Mouse (Mus musculus) cerebellum, adult 2 months (tissue): ENCODE data around the gene Actr10. TPM values are rescaled to one million over a fixed set of nuclear protein-coding genes. Genes with fewer than 3 reads are reported as not detected.

Experiments used
- DNase-seq, 2 experiments: peaks; one replicate each; pipeline ENCODE4 v3.0.0; 2021
- H3K27ac ChIP-seq: fragments of 200-500 bp; 2 replicates; pipeline ENCODE4 v1.5.1; 2012; ENCODE audit warnings: low read length, control low read depth, inconsistent platforms; ENCODE audit not compliant: insufficient read depth
- H3K27me3 ChIP-seq: fragments of 200-500 bp; 2 replicates; pipeline ENCODE4 v1.6.1; 2012; ENCODE audit warnings: inconsistent platforms, mild to moderate bottlenecking, low read length, moderate library complexity; ENCODE audit not compliant: control insufficient read depth, insufficient read depth
- H3K4me1 ChIP-seq: fragments of 200-500 bp; 2 replicates; pipeline ENCODE4 v1.6.1; 2011; ENCODE audit warnings: low read length; ENCODE audit not compliant: control insufficient read depth, insufficient read depth
- H3K4me3 ChIP-seq: fragments of 200-500 bp; replicated peaks from 2 replicates; pipeline ENCODE3; 2011; ENCODE audit warnings: mild to moderate bottlenecking, low read depth, low read length, control low read depth; ENCODE audit not compliant: insufficient read depth
- CTCF ChIP-seq: fragments of 200-500 bp; IDR thresholded peaks from 2 replicates; pipeline ENCODE4 v1.5.1; 2011; ENCODE audit warnings: low read depth, mild to moderate bottlenecking, control low read depth, low read length, moderate library complexity, borderline replicate concordance; ENCODE audit not compliant: insufficient read depth
- POLR2A ChIP-seq: fragments of 200-500 bp; IDR thresholded peaks from 2 replicates; pipeline ENCODE4 v1.6.1; 2011; ENCODE audit warnings: low read length, control low read depth, borderline replicate concordance; ENCODE audit not compliant: insufficient read depth
- WGBS: fragments of 180-500 bp; shearing (Covaris S2); methylation state at CpG from one replicate; pipeline ENCODE4 v1.1.7; 2018; 5-methylcytosine and 5-hydroxymethylcytosine counted together
- polyA plus RNA-seq: library from polyadenylated mRNA; depleted of rRNA; stranded (reverse); fragments of >200 nt; gene quantifications from 2 replicates; pipeline ENCODE4 v1.2.3, GENCODE M21; 2012; rRNA removed

The Actr10 gene
- polyA plus RNA-seq, 1 experiment = 108 TPM

GRCm38 (mm10) chr12:71006901-71007300 lies 69.2 kb downstream of the Actr10 start:
- Histone ChIP-seq H3K4me3 (no peak overlapping the region), H3K27me3 (no peaks in the 10 kb centered on the region), H3K4me1 (no peaks in the 10 kb centered on the region; the same call in 1 of the 2 replicates), H3K27ac (no peak overlapping the region)
- no peak for TF ChIP-seq POLR2A
- no peak for TF ChIP-seq CTCF
- DNase-seq = no peak
- 82% methylated on average over 7 of the region's 7 CpGs for WGBS

GRCm38 (mm10) chr12:71009769-71010168 lies 72.1 kb downstream of the Actr10 start:
- no peak for DNase-seq
- H3K4me1 ChIP-seq = peaks cover 7% of the 10 kb centered on the region
- H3K4me3 ChIP-seq = no peak overlapping the region
- 57% methylated on average over 4 of the region's 4 CpGs for WGBS
- no peak for TF ChIP-seq CTCF
- TF ChIP-seq POLR2A = no peak
- no peak overlapping the region for H3K27ac ChIP-seq
- H3K27me3 ChIP-seq = no peaks in the 10 kb centered on the region

Other genes with a start within 250 kb of the Actr10 start
- gene Frmd6, start 112.3 kb upstream of the Actr10 start, polyA plus RNA-seq = 11.2 and 14.2 TPM in 2 replicates
- gene Psma3, start 36.8 kb downstream of the Actr10 start, polyA plus RNA-seq = 177 and 184 TPM in 2 replicates
- gene Arid4a, start 78.1 kb downstream of the Actr10 start, polyA plus RNA-seq = 18.5 and 20.6 TPM in 2 replicates
- not detected in 2 replicates for gene Tomm20l, start 173.6 kb downstream of the Actr10 start, polyA plus RNA-seq
- gene Timm9, start 198.8 kb downstream of the Actr10 start, polyA plus RNA-seq = 76.6 and 78.0 TPM in 2 replicates
- 6.5 and 6.8 TPM in 2 replicates for gene 2700049A03Rik, start 199.0 kb downstream of the Actr10 start, polyA plus RNA-seq